Mouse (Mus musculus) CH12.LX (cell line): ENCODE results near the gene Ube2n. TPM values are rescaled to one million over a fixed set of nuclear protein-coding genes. Genes with fewer than 3 reads are reported as not detected.
A peak's percentile ranks its signal among the peaks of the same experiment; 100 is the strongest.

ENCODE experiments used
- DNase-seq: peaks from one replicate; pipeline ENCODE4 v3.0.0-alpha.2; 2013; ENCODE audit errors: extremely low read depth
- H3K27ac ChIP-seq: 2 replicates; pipeline ENCODE4 v1.5.1; 2012; ENCODE audit warnings: low read depth, mild to moderate bottlenecking, control low read depth, moderate library complexity; ENCODE audit not compliant: insufficient read depth
- H3K27me3 ChIP-seq: replicated peaks from 2 replicates; pipeline ENCODE3; 2012; ENCODE audit warnings: inconsistent platforms
- H3K36me3 ChIP-seq, 2 experiments: replicated peaks in 1 of 2; 2 replicates each; pipeline versions ENCODE3 to v1.6.1; 2012; ENCODE audit warnings: inconsistent platforms in 1 of 2, low read length in 1 of 2, mild to moderate bottlenecking in 1 of 2, mixed read lengths in 1 of 2, moderate library complexity in 1 of 2; ENCODE audit not compliant: control insufficient read depth in 1 of 2, insufficient read depth in 1 of 2
- H3K4me1 ChIP-seq, 2 experiments: 2 replicates each; pipeline ENCODE4 v1.6.1; 2012; ENCODE audit warnings: inconsistent platforms in 1 of 2, moderate library complexity in 1 of 2; ENCODE audit not compliant: insufficient read depth in 2 of 2, control insufficient read depth in 1 of 2
- H3K4me2 ChIP-seq: 2 replicates; pipeline ENCODE4 v1.6.1; 2012; ENCODE audit warnings: low read depth, mild to moderate bottlenecking, control low read depth; ENCODE audit not compliant: poor library complexity, insufficient read depth, severe bottlenecking
- H3K4me3 ChIP-seq, 3 experiments: fragments of 150-350 bp in 1 of 3; sonication (generic) in 1 of 3; replicated peaks in 1 of 3; 2 replicates each; pipeline versions ENCODE3 to v1.5.1; 2011 to 2012; ENCODE audit warnings: low read depth in 2 of 3, low read length in 2 of 3, mild to moderate bottlenecking in 2 of 3, moderate library complexity in 2 of 3, control low read depth in 1 of 3, improper control_type of control experiment in 1 of 3, inconsistent platforms in 1 of 3, mixed read lengths in 1 of 3; ENCODE audit not compliant: poor library complexity in 1 of 3
- H3K79me2 ChIP-seq: replicated peaks from 2 replicates; pipeline ENCODE4 v1.6.1; 2012; ENCODE audit warnings: mild to moderate bottlenecking, moderate library complexity; ENCODE audit not compliant: control insufficient read depth, poor library complexity, insufficient read depth, severe bottlenecking; ENCODE audit errors: extremely low read depth
- H3K9ac ChIP-seq: 2 replicates; pipeline ENCODE4 v1.6.1; 2012; ENCODE audit warnings: low read depth, mild to moderate bottlenecking, control low read depth, moderate library complexity; ENCODE audit not compliant: insufficient read depth
- H3K9me3 ChIP-seq: replicated peaks from 2 replicates; pipeline ENCODE3; 2012; ENCODE audit warnings: low read length, inconsistent platforms, mixed read lengths
- BHLHE40 ChIP-seq: IDR thresholded peaks from 2 replicates; pipeline ENCODE4 v1.6.1; 2011; ENCODE audit warnings: mild to moderate bottlenecking, low read depth, low read length, improper control_type of control experiment
- CHD1 ChIP-seq: IDR thresholded peaks from 2 replicates; pipeline ENCODE4 v1.6.1; 2012; ENCODE audit warnings: low read depth, low read length, improper control_type of control experiment, inconsistent platforms
- CHD2 ChIP-seq: IDR thresholded peaks from 2 replicates; pipeline ENCODE4 v1.6.1; 2011; ENCODE audit warnings: low read length, improper control_type of control experiment
- ELF1 ChIP-seq: IDR thresholded peaks from 2 replicates; pipeline ENCODE4 v1.6.1; 2014; ENCODE audit warnings: low read depth, mild to moderate bottlenecking, inconsistent platforms, low read length, improper control_type of control experiment
- EP300 ChIP-seq: IDR thresholded peaks from 2 replicates; pipeline ENCODE4 v1.6.1; 2011; ENCODE audit warnings: low read length, improper control_type of control experiment
- ETS1 ChIP-seq: conservative IDR thresholded peaks from 2 replicates; pipeline ENCODE4 v1.6.1; 2012; ENCODE audit warnings: low read depth, mild to moderate bottlenecking, inconsistent platforms, low read length, improper control_type of control experiment, moderate library complexity
- HCFC1 ChIP-seq: IDR thresholded peaks from 2 replicates; pipeline ENCODE4 v1.6.1; 2012; ENCODE audit warnings: low read depth, mild to moderate bottlenecking, inconsistent platforms, low read length, improper control_type of control experiment
- IRF4 ChIP-seq: IDR thresholded peaks from 2 replicates; pipeline ENCODE4 v1.6.1; 2014; ENCODE audit warnings: low read depth, mild to moderate bottlenecking, inconsistent platforms, low read length, improper control_type of control experiment
- JUND ChIP-seq: conservative IDR thresholded peaks from 2 replicates; pipeline ENCODE4 v1.6.1; 2011; ENCODE audit warnings: low read depth, low read length, improper control_type of control experiment
- MAFK ChIP-seq: IDR thresholded peaks from 2 replicates; pipeline ENCODE4 v1.6.1; 2011; ENCODE audit warnings: low read length, improper control_type of control experiment; ENCODE audit not compliant: insufficient replicate concordance
- MAZ ChIP-seq: IDR thresholded peaks from 2 replicates; pipeline ENCODE4 v1.6.1; 2012; ENCODE audit warnings: low read depth, mild to moderate bottlenecking, inconsistent platforms, low read length, improper control_type of control experiment, moderate library complexity
- MEF2A ChIP-seq: IDR thresholded peaks from 2 replicates; pipeline ENCODE4 v1.6.1; 2014; ENCODE audit warnings: low read depth, mild to moderate bottlenecking, inconsistent platforms, low read length, improper control_type of control experiment, borderline replicate concordance
- MXI1 ChIP-seq: IDR thresholded peaks from 2 replicates; pipeline ENCODE4 v1.6.1; 2011; ENCODE audit warnings: mild to moderate bottlenecking, low read depth, low read length, improper control_type of control experiment
- NELFE ChIP-seq: IDR thresholded peaks from 2 replicates; pipeline ENCODE4 v1.6.1; 2011; ENCODE audit warnings: low read depth, low read length, improper control_type of control experiment
- NRF1 ChIP-seq: IDR thresholded peaks from 2 replicates; pipeline ENCODE4 v1.6.1; 2014; ENCODE audit warnings: low read depth, mild to moderate bottlenecking, inconsistent platforms, low read length, improper control_type of control experiment, moderate library complexity
- PAX5 ChIP-seq: IDR thresholded peaks from 2 replicates; pipeline ENCODE4 v1.6.1; 2012; ENCODE audit warnings: low read length, inconsistent platforms, mixed read lengths
- POLR2A ChIP-seq: IDR thresholded peaks from 2 replicates; pipeline ENCODE4 v1.6.1; 2011; ENCODE audit warnings: low read depth, mild to moderate bottlenecking, improper control_type of control experiment, low read length
- POLR2AphosphoS2 ChIP-seq: IDR thresholded peaks from 2 replicates; pipeline ENCODE4 v1.6.1; 2011; ENCODE audit warnings: low read depth, low read length, improper control_type of control experiment
- SIN3A ChIP-seq: IDR thresholded peaks from 2 replicates; pipeline ENCODE4 v1.6.1; 2012; ENCODE audit warnings: low read length, improper control_type of control experiment, inconsistent platforms
- TBP ChIP-seq: conservative IDR thresholded peaks from 2 replicates; pipeline ENCODE4 v1.6.1; 2011; ENCODE audit warnings: low read depth, low read length, improper control_type of control experiment
- TCF12 ChIP-seq: IDR thresholded peaks from 2 replicates; pipeline ENCODE4 v1.6.1; 2014; ENCODE audit warnings: low read depth, mild to moderate bottlenecking, inconsistent platforms, low read length, improper control_type of control experiment
- ZKSCAN1 ChIP-seq: IDR thresholded peaks from 2 replicates; pipeline ENCODE4 v1.6.1; 2012; ENCODE audit warnings: low read depth, inconsistent platforms, low read length, improper control_type of control experiment, borderline replicate concordance
- dilution Hi-C: fragments of 300-500 bp; cut with MboI; formaldehyde crosslinking; loops from 2 replicates; pipeline ENCODE4 v1.14.3; 2020; ENCODE audit warnings: low sequenced_read_pairs; ENCODE audit not compliant: extremely low pct_unique_long_range_greater_than_20kb, extremely low pct_ligation_motif_present
- in situ Hi-C: fragments of 300-500 bp; cut with MboI; formaldehyde crosslinking; loops from 3 replicates; pipeline ENCODE4 v1.14.3; 2019; ENCODE audit warnings: low sequenced_read_pairs, low pct_ligation_motif_present, low pct_unique_long_range_greater_than_20kb, mixed read lengths
- polyA plus RNA-seq: library from polyadenylated mRNA; unstranded; fragments of >175 nt; gene quantifications from 2 replicates; pipeline ENCODE4 v1.2.1, GENCODE M21; 2012; ENCODE audit warnings: low read depth; ENCODE audit not compliant: insufficient read length
- total RNA-seq, 2 experiments: library from RNA; depleted of rRNA; stranded (reverse); fragments of 300-350 nt in 1 of 2; fragments of >200 nt in 1 of 2; gene quantifications; 2 replicates each; pipeline ENCODE4 v1.2.3; 2012 to 2014

Ube2n gene
- total and polyA plus RNA-seq, 3 experiments, result 71.9 to 265 (median 237) TPM

- dilution Hi-C loops (no loop called here), in situ Hi-C loops (no loop called here)
- TF ChIP-seq HCFC1 (peak; percentile 25; the same call in 1 of the 2 replicates), SIN3A (peak; percentile 65), EP300 (peak; percentile 43), NELFE (0 out of 2 replicates have a peak, but pooled peaks have one; percentile 37), JUND (no peak), MEF2A (peak; percentile 71), CHD2 (peak; percentile 83), TCF12 (peak; percentile 93), CHD1 (peak; percentile 98), MAZ (0 out of 2 replicates have a peak, but pooled peaks have one; percentile 55), ZKSCAN1 (no peak), ELF1 (peak; percentile 79), MAFK (no peak), NRF1 (no peak), ETS1 (peak; percentile 58; the same call in 1 of the 2 replicates), PAX5 (no peak), IRF4 (peak; percentile 71), POLR2A (peak; percentile 65), TBP (no peak), MXI1 (peak; percentile 61), BHLHE40 (peak; percentile 50), POLR2AphosphoS2 (no peak)
- Histone ChIP-seq H3K9me3 (peaks cover 6% of the 10 kb centered on the region), H3K4me1 (peaks cover 9 to 47% of the 10 kb centered on the region in 2 experiments), H3K27me3 (no peaks in the 10 kb centered on the region), H3K4me3 (peak overlapping the region; percentile 1 to 60 (median 54)), H3K9ac (peak overlapping the region; percentile 20), H3K4me2 (peak overlapping the region; percentile 63), H3K36me3 (peaks cover 2 to 6% of the 10 kb centered on the region in 2 experiments), H3K27ac (peak overlapping the region; percentile 57), H3K79me2 (peaks cover 32% of the 10 kb centered on the region)
- peak; percentile 34 for DNase-seq
Observed at GRCm38 (mm10) chr10:95512635-95513034, 2.3 kb upstream of the Ube2n start.
